Mouse (Mus musculus) CH12.LX (cell line): ENCODE results near the gene Pllp. TPM values are rescaled to one million over a fixed set of nuclear protein-coding genes. Genes with fewer than 3 reads are reported as not detected.

ENCODE experiments used
- DNase-seq: peaks from one replicate; pipeline ENCODE4 v3.0.0-alpha.2; 2013; ENCODE audit errors: extremely low read depth
- H3K27ac ChIP-seq: 2 replicates; pipeline ENCODE4 v1.5.1; 2012; ENCODE audit warnings: low read depth, mild to moderate bottlenecking, control low read depth, moderate library complexity; ENCODE audit not compliant: insufficient read depth
- H3K27me3 ChIP-seq: replicated peaks from 2 replicates; pipeline ENCODE3; 2012; ENCODE audit warnings: inconsistent platforms
- H3K36me3 ChIP-seq, 2 experiments: replicated peaks in 1 of 2; 2 replicates each; pipeline versions ENCODE3 to v1.6.1; 2012; ENCODE audit warnings: inconsistent platforms in 1 of 2, low read length in 1 of 2, mild to moderate bottlenecking in 1 of 2, mixed read lengths in 1 of 2, moderate library complexity in 1 of 2; ENCODE audit not compliant: control insufficient read depth in 1 of 2, insufficient read depth in 1 of 2
- H3K4me1 ChIP-seq, 2 experiments: 2 replicates each; pipeline ENCODE4 v1.6.1; 2012; ENCODE audit warnings: inconsistent platforms in 1 of 2, moderate library complexity in 1 of 2; ENCODE audit not compliant: insufficient read depth in 2 of 2, control insufficient read depth in 1 of 2
- H3K4me2 ChIP-seq: 2 replicates; pipeline ENCODE4 v1.6.1; 2012; ENCODE audit warnings: low read depth, mild to moderate bottlenecking, control low read depth; ENCODE audit not compliant: poor library complexity, insufficient read depth, severe bottlenecking
- H3K4me3 ChIP-seq, 3 experiments: fragments of 150-350 bp in 1 of 3; sonication (generic) in 1 of 3; replicated peaks in 1 of 3; 2 replicates each; pipeline versions ENCODE3 to v1.5.1; 2011 to 2012; ENCODE audit warnings: low read depth in 2 of 3, low read length in 2 of 3, mild to moderate bottlenecking in 2 of 3, moderate library complexity in 2 of 3, control low read depth in 1 of 3, improper control_type of control experiment in 1 of 3, inconsistent platforms in 1 of 3, mixed read lengths in 1 of 3; ENCODE audit not compliant: poor library complexity in 1 of 3
- H3K79me2 ChIP-seq: replicated peaks from 2 replicates; pipeline ENCODE4 v1.6.1; 2012; ENCODE audit warnings: mild to moderate bottlenecking, moderate library complexity; ENCODE audit not compliant: control insufficient read depth, poor library complexity, insufficient read depth, severe bottlenecking; ENCODE audit errors: extremely low read depth
- H3K9ac ChIP-seq: 2 replicates; pipeline ENCODE4 v1.6.1; 2012; ENCODE audit warnings: low read depth, mild to moderate bottlenecking, control low read depth, moderate library complexity; ENCODE audit not compliant: insufficient read depth
- H3K9me3 ChIP-seq: replicated peaks from 2 replicates; pipeline ENCODE3; 2012; ENCODE audit warnings: low read length, inconsistent platforms, mixed read lengths
- BHLHE40 ChIP-seq: IDR thresholded peaks from 2 replicates; pipeline ENCODE4 v1.6.1; 2011; ENCODE audit warnings: mild to moderate bottlenecking, low read depth, low read length, improper control_type of control experiment
- CHD1 ChIP-seq: IDR thresholded peaks from 2 replicates; pipeline ENCODE4 v1.6.1; 2012; ENCODE audit warnings: low read depth, low read length, improper control_type of control experiment, inconsistent platforms
- CTCF ChIP-seq, 2 experiments: IDR thresholded peaks in 1 of 2; conservative IDR thresholded peaks in 1 of 2; 2 replicates each; pipeline ENCODE4 v1.5.1; 2011 to 2012; ENCODE audit warnings: low read depth in 2 of 2, low read length in 2 of 2, improper control_type of control experiment in 1 of 2, inconsistent platforms in 1 of 2, mild to moderate bottlenecking in 1 of 2, moderate library complexity in 1 of 2
- E2F4 ChIP-seq: IDR thresholded peaks from 2 replicates; pipeline ENCODE4 v1.6.1; 2011; ENCODE audit warnings: low read depth, low read length, improper control_type of control experiment; ENCODE audit not compliant: insufficient replicate concordance
- ELF1 ChIP-seq: IDR thresholded peaks from 2 replicates; pipeline ENCODE4 v1.6.1; 2014; ENCODE audit warnings: low read depth, mild to moderate bottlenecking, inconsistent platforms, low read length, improper control_type of control experiment
- EP300 ChIP-seq: IDR thresholded peaks from 2 replicates; pipeline ENCODE4 v1.6.1; 2011; ENCODE audit warnings: low read length, improper control_type of control experiment
- IRF4 ChIP-seq: IDR thresholded peaks from 2 replicates; pipeline ENCODE4 v1.6.1; 2014; ENCODE audit warnings: low read depth, mild to moderate bottlenecking, inconsistent platforms, low read length, improper control_type of control experiment
- JUN ChIP-seq: IDR thresholded peaks from 2 replicates; pipeline ENCODE4 v1.6.1; 2011; ENCODE audit warnings: low read depth, mild to moderate bottlenecking, low read length, improper control_type of control experiment, moderate library complexity; ENCODE audit not compliant: insufficient read depth
- KAT2A ChIP-seq: IDR thresholded peaks from 2 replicates; pipeline ENCODE4 v1.6.1; 2012; ENCODE audit warnings: low read length, improper control_type of control experiment, inconsistent platforms; ENCODE audit not compliant: insufficient replicate concordance
- MAFK ChIP-seq: IDR thresholded peaks from 2 replicates; pipeline ENCODE4 v1.6.1; 2011; ENCODE audit warnings: low read length, improper control_type of control experiment; ENCODE audit not compliant: insufficient replicate concordance
- MAX ChIP-seq: IDR thresholded peaks from 2 replicates; pipeline ENCODE4 v1.6.1; 2011; ENCODE audit warnings: low read length, improper control_type of control experiment
- MEF2A ChIP-seq: IDR thresholded peaks from 2 replicates; pipeline ENCODE4 v1.6.1; 2014; ENCODE audit warnings: low read depth, mild to moderate bottlenecking, inconsistent platforms, low read length, improper control_type of control experiment, borderline replicate concordance
- NELFE ChIP-seq: IDR thresholded peaks from 2 replicates; pipeline ENCODE4 v1.6.1; 2011; ENCODE audit warnings: low read depth, low read length, improper control_type of control experiment
- PAX5 ChIP-seq: IDR thresholded peaks from 2 replicates; pipeline ENCODE4 v1.6.1; 2012; ENCODE audit warnings: low read length, inconsistent platforms, mixed read lengths
- POLR2AphosphoS2 ChIP-seq: IDR thresholded peaks from 2 replicates; pipeline ENCODE4 v1.6.1; 2011; ENCODE audit warnings: low read depth, low read length, improper control_type of control experiment
- SIN3A ChIP-seq: IDR thresholded peaks from 2 replicates; pipeline ENCODE4 v1.6.1; 2012; ENCODE audit warnings: low read length, improper control_type of control experiment, inconsistent platforms
- SMC3 ChIP-seq: IDR thresholded peaks from 2 replicates; pipeline ENCODE4 v1.6.1; 2011; ENCODE audit warnings: low read depth, low read length, improper control_type of control experiment
- TBP ChIP-seq: conservative IDR thresholded peaks from 2 replicates; pipeline ENCODE4 v1.6.1; 2011; ENCODE audit warnings: low read depth, low read length, improper control_type of control experiment
- TCF12 ChIP-seq: IDR thresholded peaks from 2 replicates; pipeline ENCODE4 v1.6.1; 2014; ENCODE audit warnings: low read depth, mild to moderate bottlenecking, inconsistent platforms, low read length, improper control_type of control experiment
- UBTF ChIP-seq: IDR thresholded peaks from 2 replicates; pipeline ENCODE4 v1.6.1; 2012; ENCODE audit warnings: low read depth, mild to moderate bottlenecking, inconsistent platforms, low read length, improper control_type of control experiment, moderate library complexity
- USF1 ChIP-seq: IDR thresholded peaks from 2 replicates; pipeline ENCODE4 v1.6.1; 2014; ENCODE audit warnings: low read depth, mild to moderate bottlenecking, inconsistent platforms, low read length, improper control_type of control experiment
- USF2 ChIP-seq: conservative IDR thresholded peaks from 2 replicates; pipeline ENCODE4 v1.6.1; 2011; ENCODE audit warnings: low read depth, low read length, improper control_type of control experiment
- ZC3H11A ChIP-seq: IDR thresholded peaks from 2 replicates; pipeline ENCODE4 v1.6.1; 2012; ENCODE audit warnings: low read depth, mild to moderate bottlenecking, inconsistent platforms, low read length, improper control_type of control experiment
- ZNF384 ChIP-seq: IDR thresholded peaks from 2 replicates; pipeline ENCODE4 v1.6.1; 2012; ENCODE audit warnings: low read depth, low read length, improper control_type of control experiment, inconsistent platforms
- dilution Hi-C: fragments of 300-500 bp; cut with MboI; formaldehyde crosslinking; loops from 2 replicates; pipeline ENCODE4 v1.14.3; 2020; ENCODE audit warnings: low sequenced_read_pairs; ENCODE audit not compliant: extremely low pct_unique_long_range_greater_than_20kb, extremely low pct_ligation_motif_present
- in situ Hi-C: fragments of 300-500 bp; cut with MboI; formaldehyde crosslinking; loops from 3 replicates; pipeline ENCODE4 v1.14.3; 2019; ENCODE audit warnings: low sequenced_read_pairs, low pct_ligation_motif_present, low pct_unique_long_range_greater_than_20kb, mixed read lengths
- polyA plus RNA-seq: library from polyadenylated mRNA; unstranded; fragments of >175 nt; gene quantifications from 2 replicates; pipeline ENCODE4 v1.2.1, GENCODE M21; 2012; ENCODE audit warnings: low read depth; ENCODE audit not compliant: insufficient read length
- total RNA-seq, 2 experiments: library from RNA; depleted of rRNA; stranded (reverse); fragments of 300-350 nt in 1 of 2; fragments of >200 nt in 1 of 2; gene quantifications; 2 replicates each; pipeline ENCODE4 v1.2.3; 2012 to 2014

Gene Pllp
- total and polyA plus RNA-seq, 3 experiments: 5.3 to 29.5 (median 6.1) TPM

DNA sequence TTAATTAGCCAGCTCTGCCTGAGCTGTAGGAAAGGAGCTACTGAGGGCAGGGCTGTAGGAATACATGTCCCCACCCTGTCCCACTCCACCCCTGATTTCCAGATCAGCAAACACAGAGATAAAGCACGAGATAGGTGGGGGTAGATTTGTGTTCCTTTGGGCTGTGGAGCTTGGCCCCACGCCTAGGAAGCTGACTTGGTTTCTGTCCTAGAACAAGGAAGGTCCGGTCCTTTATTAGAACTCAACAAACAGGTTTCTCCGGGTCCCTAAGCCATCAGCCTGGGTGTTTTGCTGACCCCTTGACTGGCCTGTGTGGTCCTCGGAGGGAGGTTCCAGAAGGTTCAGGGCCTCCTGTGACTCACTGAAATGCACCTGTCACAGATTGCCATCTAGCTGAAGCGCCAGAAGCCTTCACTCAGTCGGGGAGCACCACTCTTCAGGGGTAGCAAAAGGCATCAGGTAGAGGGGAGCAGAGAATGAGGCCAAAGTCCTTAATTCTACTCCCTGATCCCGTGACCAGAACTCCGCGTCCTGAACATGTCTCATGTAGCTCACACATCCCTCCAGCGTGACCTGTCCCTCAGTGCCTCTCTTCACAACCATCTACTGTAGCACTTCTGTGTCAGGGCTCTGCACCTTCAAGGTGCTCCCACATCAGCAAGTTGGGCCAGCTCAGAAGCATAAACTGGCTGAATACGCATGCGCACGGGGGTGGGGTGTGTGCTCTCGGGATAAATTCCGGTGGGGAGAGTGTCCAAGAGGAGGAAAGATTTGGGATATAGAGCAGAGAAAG lies 13.2 kb downstream of the Pllp start:
- Histone ChIP-seq H3K9me3 (peaks cover 3% of the 10 kb centered on the region), H3K36me3 (peaks cover 0 to 6% of the 10 kb centered on the region in 2 experiments), H3K4me3 (no peak overlapping the region), H3K9ac (no peak overlapping the region), H3K4me1 (no peaks in the 10 kb centered on the region), H3K4me2 (no peak overlapping the region), H3K79me2 (no peaks in the 10 kb centered on the region), H3K27me3 (no peaks in the 10 kb centered on the region), H3K27ac (no peak overlapping the region)
- dilution Hi-C loops (no loop called here), in situ Hi-C loops (no loop called here)
- DNase-seq: no peak
- TF ChIP-seq PAX5 (no peak), TCF12 (no peak), IRF4 (no peak), KAT2A (no peak), POLR2AphosphoS2 (no peak), CHD1 (no peak), SIN3A (no peak), E2F4 (no peak), USF2 (no peak), JUN (no peak)

- Histone ChIP-seq H3K9ac (no peak overlapping the region), H3K79me2 (no peaks in the 10 kb centered on the region), H3K27me3 (no peaks in the 10 kb centered on the region), H3K4me3 (no peak overlapping the region), H3K4me1 (no peaks in the 10 kb centered on the region)
- dilution Hi-C loops: no loop called here
- no peak for DNase-seq
- TF ChIP-seq CTCF (conservative IDR thresholded peaks at IDR 0.05 in 1 of 2, IDR thresholded peaks at IDR 0.05 in 1 of 2; ENCODE audit: low read depth in 2 of 2, low read length in 2 of 2) (peak in 1 of 2 experiments; percentile 47; a peak in 2 of 4 replicates), SMC3 (no peak)
- TF ChIP-seq, all 38 proteins: peak for 1
- in situ Hi-C loops: no loop called here
- Histone ChIP-seq H3K36me3 (peaks cover 14 to 21% of the 10 kb centered on the region in 2 experiments), H3K4me2 (no peak overlapping the region), H3K27ac (no peak overlapping the region), H3K9me3 (peaks cover 3% of the 10 kb centered on the region)
These were observed 15.7 kb downstream of the Pllp start for GRCm38 (mm10) chr8:94680414-94680813.

GRCm38 (mm10) chr8:94678582-94678981 lies 17.5 kb downstream of the Pllp start:
- H3K4me2 ChIP-seq: no peak overlapping the region
- no peak overlapping the region for H3K9ac ChIP-seq
- no peak for DNase-seq
- peaks cover 3% of the 10 kb centered on the region for H3K9me3 ChIP-seq
- no peaks in the 10 kb centered on the region for H3K79me2 ChIP-seq
- dilution Hi-C loops (no loop called here), in situ Hi-C loops (no loop called here)
- no peaks in the 10 kb centered on the region for H3K27me3 ChIP-seq
- H3K27ac ChIP-seq: no peak overlapping the region
- peaks cover 0 to 16% of the 10 kb centered on the region in 2 experiments; a peak in 2 of 4 replicates for H3K4me1 ChIP-seq
- H3K36me3 ChIP-seq: peaks cover 27 to 37% of the 10 kb centered on the region in 2 experiments
- no peak overlapping the region for H3K4me3 ChIP-seq
- TF ChIP-seq SMC3 (no peak), USF1 (no peak), EP300 (no peak), CHD1 (no peak), UBTF (no peak), NELFE (no peak), ZC3H11A (no peak), MAX (no peak), TBP (no peak), MAFK (no peak), MEF2A (no peak), IRF4 (no peak), BHLHE40 (no peak), ELF1 (no peak), TCF12 (no peak), POLR2AphosphoS2 (no peak), KAT2A (no peak), SIN3A (no peak), ZNF384 (no peak)
